Mouse (Mus musculus): ENCODE results near the gene Prss35. TPM values are rescaled to one million over a fixed set of nuclear protein-coding genes. Genes with fewer than 3 reads are reported as not detected.
A peak's percentile ranks its signal among the peaks of the same experiment; 100 is the strongest.

The Prss35 gene
- polyA plus RNA-seq, 1 experiment from 2014 or later = 16.4 TPM

DNA sequence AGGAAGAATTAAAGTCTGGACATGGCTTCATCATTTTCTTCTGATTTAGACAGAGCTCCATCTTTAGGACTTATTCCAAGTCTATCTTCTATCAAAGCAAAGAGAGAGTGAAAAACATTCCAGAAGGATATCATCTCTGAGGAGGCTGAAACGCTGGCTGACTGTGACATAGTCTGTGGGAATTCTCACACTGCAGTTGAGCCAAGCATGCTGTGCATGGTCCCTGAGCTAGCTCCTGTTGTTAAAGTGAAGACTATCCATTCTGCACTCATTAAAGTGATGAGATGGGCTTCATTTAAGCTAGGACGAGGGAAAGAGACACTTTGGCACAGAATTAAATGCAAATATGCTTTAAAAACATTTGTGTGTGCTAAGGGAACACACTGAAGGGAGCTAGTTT is 26.9 kb upstream of the Prss35 start:
- H3K27ac ChIP-seq = no peak overlapping the region
- H3K9me3 ChIP-seq = no peaks in the 10 kb centered on the region
- no peaks in the 10 kb centered on the region for H3K36me3 ChIP-seq
- no peak overlapping the region for H3K4me3 ChIP-seq (replicated peaks)
- WGBS = 31% methylated on average over 2 of the region's 2 CpGs
- no peaks in the 10 kb centered on the region for H3K4me1 ChIP-seq (replicated peaks)
- H3K27me3 ChIP-seq (replicated peaks) = no peaks in the 10 kb centered on the region
- no peak for ATAC-seq
- H3K9ac ChIP-seq = no peak overlapping the region
- no peak overlapping the region for H3K4me2 ChIP-seq (replicated peaks)

DNA sequence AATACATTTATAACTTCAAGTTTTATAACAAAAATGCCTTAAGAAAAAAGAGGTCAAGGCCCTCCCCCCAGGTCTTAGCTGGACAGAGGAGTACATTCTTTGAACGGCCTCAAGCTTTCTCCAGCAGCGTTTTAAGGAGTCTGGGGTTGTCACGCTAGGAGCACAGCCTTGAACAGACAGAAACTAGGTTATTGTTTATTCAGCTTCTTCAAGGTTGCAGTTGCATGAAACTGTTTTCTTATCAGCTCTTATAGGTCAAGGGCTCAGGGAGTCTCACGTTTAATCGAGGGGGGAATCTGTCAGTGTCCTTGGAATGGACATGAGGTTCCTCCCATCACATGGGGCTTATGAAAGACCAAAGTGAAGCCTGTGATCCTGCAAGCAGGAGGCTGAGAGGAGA is 26.3 kb upstream of the Prss35 start:
- Histone ChIP-seq H3K9ac (no peak overlapping the region), H3K4me3 (replicated peaks) (no peak overlapping the region), H3K27me3 (replicated peaks) (no peaks in the 10 kb centered on the region), H3K27ac (no peak overlapping the region), H3K36me3 (no peaks in the 10 kb centered on the region), H3K4me2 (replicated peaks) (no peak overlapping the region), H3K4me1 (replicated peaks) (no peaks in the 10 kb centered on the region), H3K9me3 (no peaks in the 10 kb centered on the region)
- WGBS = 40% methylated on average over 5 of the region's 5 CpGs
- no peak for ATAC-seq

DNA sequence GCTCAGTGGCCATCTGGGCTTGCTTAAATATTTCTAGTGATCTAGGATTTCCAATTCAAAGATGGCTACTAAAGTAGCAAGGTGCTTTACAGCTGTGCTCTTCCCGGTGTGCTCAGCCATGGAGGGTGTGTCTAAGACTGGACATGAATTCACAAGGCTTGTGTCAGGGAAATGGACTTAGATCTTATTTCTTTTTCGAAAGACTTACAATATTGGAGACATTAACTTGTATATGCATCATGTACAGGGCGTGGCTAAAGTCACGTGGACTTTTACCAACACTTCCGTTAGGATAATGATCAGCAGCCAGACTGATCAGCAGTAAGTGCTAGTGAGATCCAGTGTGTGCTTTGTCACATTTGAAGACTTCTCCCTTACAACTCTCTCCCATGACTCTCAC is 23.2 kb upstream of the Prss35 start:
- no peak overlapping the region for H3K4me3 ChIP-seq (replicated peaks)

DNA sequence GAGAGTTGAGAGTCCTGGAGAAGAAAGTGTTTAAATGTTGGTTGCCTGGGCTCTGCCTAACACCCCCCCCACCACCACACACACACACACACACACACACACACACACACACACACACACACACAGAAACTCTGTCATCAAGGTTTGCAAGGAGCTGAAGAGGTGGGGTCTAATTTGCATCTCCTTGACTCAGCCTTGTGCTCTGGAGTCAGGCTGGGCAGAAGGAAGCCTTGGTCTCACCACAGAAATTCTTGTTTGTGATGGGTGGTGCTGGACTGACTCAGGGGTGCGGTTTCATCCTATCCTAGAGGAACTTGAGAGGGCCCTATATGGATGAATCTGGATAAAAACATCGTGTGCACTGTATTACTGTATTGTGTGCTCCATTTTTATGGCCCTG is 22.7 kb upstream of the Prss35 start:
- Histone ChIP-seq H3K4me2 (replicated peaks) (no peak overlapping the region), H3K9ac (no peak overlapping the region), H3K4me1 (replicated peaks) (no peaks in the 10 kb centered on the region), H3K9me3 (no peaks in the 10 kb centered on the region), H3K4me3 (replicated peaks) (no peak overlapping the region), H3K27me3 (replicated peaks) (no peaks in the 10 kb centered on the region), H3K36me3 (no peaks in the 10 kb centered on the region), H3K27ac (no peak overlapping the region)
- 78% methylated on average over 2 of the region's 2 CpGs for WGBS
- no peak for ATAC-seq

More for the DNA sequence above, 23.2 kb upstream of the Prss35 start:
- Histone ChIP-seq H3K27ac (no peak overlapping the region), H3K4me2 (replicated peaks) (no peak overlapping the region), H3K4me1 (replicated peaks) (no peaks in the 10 kb centered on the region), H3K27me3 (replicated peaks) (no peaks in the 10 kb centered on the region), H3K9ac (no peak overlapping the region), H3K36me3 (no peaks in the 10 kb centered on the region), H3K9me3 (no peaks in the 10 kb centered on the region)
- WGBS = 86% methylated on average over 5 of the region's 5 CpGs
- peak; percentile 49; the same call in 1 of the 2 replicates for ATAC-seq

DNA sequence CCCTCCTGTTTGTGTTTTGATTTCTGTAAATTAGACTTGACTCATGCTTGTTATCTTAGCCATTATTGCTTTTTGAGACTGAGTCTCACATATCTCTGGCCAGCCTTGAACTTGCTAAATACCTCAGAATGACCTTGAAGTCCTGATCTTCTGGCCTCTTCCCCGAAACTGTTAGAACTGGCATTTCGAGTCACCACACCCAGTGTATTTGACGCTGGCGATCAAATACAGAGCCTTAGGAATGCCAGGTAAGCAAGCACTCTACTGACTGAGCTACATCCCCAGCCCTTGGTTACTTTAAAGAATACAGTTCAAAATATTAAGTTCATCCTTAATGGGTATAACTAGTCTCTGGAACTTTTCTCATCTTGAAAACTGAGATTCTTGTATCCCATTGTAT is 18.4 kb upstream of the Prss35 start:
- no peaks in the 10 kb centered on the region for H3K9me3 ChIP-seq
- H3K4me2 ChIP-seq (replicated peaks) = no peak overlapping the region
- no peaks in the 10 kb centered on the region for H3K4me1 ChIP-seq (replicated peaks)
- ATAC-seq = no peak
- H3K9ac ChIP-seq = no peak overlapping the region
- H3K36me3 ChIP-seq = no peaks in the 10 kb centered on the region
- WGBS = 78% methylated on average over 4 of the region's 4 CpGs
- no peaks in the 10 kb centered on the region for H3K27me3 ChIP-seq (replicated peaks)
- H3K4me3 ChIP-seq (replicated peaks) = no peak overlapping the region
- H3K27ac ChIP-seq = no peak overlapping the region

DNA sequence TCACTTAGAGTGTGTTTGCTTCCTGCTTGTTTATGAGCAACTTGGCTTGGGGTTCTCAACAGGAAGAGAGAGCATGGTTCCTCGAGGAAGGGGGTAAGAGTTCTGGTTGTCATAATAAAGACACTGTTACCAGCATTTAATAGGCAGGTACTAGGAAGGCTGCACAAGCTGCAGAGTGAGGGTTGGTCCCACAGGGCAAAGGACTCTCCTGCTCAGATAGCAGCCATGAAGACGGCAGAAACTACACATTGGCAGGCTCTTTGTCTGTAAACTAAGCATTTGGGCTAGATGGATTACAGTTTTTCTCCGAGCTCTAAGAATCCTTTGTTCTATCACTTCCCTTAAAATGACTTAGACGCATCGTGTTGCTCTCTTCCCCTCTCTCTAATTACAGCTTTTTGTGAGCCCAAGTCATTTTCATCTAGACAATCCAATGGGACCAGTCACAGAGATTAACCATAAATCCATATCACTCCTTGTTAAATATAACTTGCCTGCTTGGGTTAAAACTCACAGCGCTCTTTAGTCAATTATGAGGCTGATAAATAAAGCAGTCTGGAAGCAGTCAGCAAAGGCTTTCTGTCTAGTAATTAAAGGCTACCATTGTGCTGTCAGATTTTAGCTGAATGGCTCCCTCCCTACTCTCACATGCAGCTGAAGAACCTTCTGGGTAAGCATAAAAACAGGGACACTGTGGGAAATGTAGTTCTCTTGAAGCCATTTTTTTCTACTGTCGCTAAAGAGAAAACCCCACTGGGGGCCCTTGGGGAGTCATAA is 17.7 kb upstream of the Prss35 start:
- Histone ChIP-seq H3K27me3 (replicated peaks) (no peaks in the 10 kb centered on the region), H3K9ac (no peak overlapping the region), H3K4me3 (replicated peaks) (no peak overlapping the region), H3K36me3 (no peaks in the 10 kb centered on the region), H3K4me1 (replicated peaks) (no peaks in the 10 kb centered on the region), H3K9me3 (no peaks in the 10 kb centered on the region), H3K27ac (no peak overlapping the region), H3K4me2 (replicated peaks) (no peak overlapping the region)
- peak; percentile 24; the same call in 1 of the 2 replicates for ATAC-seq
- WGBS = 50% methylated on average over 7 of the region's 7 CpGs

DNA sequence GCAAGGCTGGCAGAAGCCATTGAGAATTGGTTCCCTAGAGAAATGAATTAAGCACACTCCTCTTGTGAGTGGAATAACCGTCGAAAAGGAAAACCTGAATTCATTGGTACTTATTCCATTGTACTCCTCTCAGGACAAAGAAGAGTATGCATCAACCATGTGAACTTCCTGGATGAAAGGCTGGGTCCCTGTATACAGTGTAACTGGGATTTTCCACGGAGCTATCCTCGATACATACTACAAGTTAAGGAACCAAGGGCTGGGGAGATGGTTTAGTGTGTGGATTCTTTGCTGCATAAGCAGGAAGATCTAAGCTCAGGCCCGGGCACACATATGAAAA is 17.1 kb upstream of the Prss35 start:
- H3K4me2 ChIP-seq (replicated peaks) = no peak overlapping the region
- ATAC-seq = no peak
- H3K27me3 ChIP-seq (replicated peaks) = no peaks in the 10 kb centered on the region
- H3K36me3 ChIP-seq = no peaks in the 10 kb centered on the region
- H3K4me1 ChIP-seq (replicated peaks) = no peaks in the 10 kb centered on the region
- 90% methylated on average over 5 of the region's 5 CpGs for WGBS
- H3K27ac ChIP-seq = no peak overlapping the region
- H3K4me3 ChIP-seq (replicated peaks) = no peak overlapping the region
- no peaks in the 10 kb centered on the region for H3K9me3 ChIP-seq
- no peak overlapping the region for H3K9ac ChIP-seq

DNA sequence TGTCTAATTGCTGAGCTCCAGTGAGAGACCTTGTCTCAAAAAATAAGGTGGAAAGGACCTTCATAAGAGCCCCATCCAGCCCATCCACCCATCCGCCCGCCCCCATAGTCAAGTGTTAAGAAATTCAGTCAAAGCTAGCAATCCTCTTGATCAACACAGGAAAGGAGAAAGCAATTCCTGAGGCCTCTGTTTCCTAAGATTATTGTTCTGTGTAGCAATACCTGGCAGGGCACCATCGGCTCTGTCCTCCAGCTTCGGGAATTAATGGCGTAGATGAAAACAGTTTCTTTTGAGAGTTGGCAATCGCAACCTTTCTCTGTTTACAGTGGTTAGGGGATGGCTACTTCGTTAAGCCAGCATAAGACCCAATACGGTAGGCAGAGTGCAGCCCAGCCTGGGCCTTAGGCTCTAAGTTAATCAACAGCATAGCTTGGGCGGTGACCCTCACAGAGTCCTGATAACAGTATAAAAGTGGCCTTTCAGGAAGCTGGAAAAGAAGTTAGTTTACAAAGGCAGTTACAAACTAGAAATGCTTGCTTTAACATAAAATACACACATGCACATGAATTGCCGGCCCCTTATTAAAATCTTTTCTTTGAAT is 15.1 kb upstream of the Prss35 start:
- Histone ChIP-seq H3K9ac (no peak overlapping the region), H3K36me3 (no peaks in the 10 kb centered on the region), H3K9me3 (no peaks in the 10 kb centered on the region), H3K27ac (no peak overlapping the region), H3K4me1 (replicated peaks) (no peaks in the 10 kb centered on the region), H3K27me3 (replicated peaks) (no peaks in the 10 kb centered on the region), H3K4me3 (replicated peaks) (no peak overlapping the region), H3K4me2 (replicated peaks) (no peak overlapping the region)
- peak; percentile 86 for ATAC-seq
- 70% methylated on average over 10 of the region's 10 CpGs for WGBS

DNA sequence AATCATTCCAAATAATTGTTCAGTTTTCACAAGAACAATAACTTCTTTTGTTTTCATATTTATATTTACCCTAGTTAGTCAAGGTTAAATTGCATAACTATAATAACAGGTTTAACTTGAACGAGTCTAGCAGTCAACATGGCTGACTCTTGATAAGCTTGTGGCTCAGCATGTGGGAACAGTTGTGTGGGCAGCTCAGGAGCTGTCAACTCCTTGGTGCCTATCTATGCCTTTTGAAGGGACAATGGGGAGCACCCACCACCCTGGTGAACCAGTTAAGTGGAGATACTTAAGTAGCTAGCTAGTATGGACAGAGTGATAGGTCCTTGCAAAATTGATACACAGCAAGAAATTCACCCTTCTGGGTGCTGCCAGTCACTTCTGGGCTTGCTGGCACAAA is 14.4 kb upstream of the Prss35 start:
- 63% methylated on average over 1 of the region's 1 CpGs for WGBS
- no peaks in the 10 kb centered on the region for H3K36me3 ChIP-seq
- no peak for ATAC-seq

DNA sequence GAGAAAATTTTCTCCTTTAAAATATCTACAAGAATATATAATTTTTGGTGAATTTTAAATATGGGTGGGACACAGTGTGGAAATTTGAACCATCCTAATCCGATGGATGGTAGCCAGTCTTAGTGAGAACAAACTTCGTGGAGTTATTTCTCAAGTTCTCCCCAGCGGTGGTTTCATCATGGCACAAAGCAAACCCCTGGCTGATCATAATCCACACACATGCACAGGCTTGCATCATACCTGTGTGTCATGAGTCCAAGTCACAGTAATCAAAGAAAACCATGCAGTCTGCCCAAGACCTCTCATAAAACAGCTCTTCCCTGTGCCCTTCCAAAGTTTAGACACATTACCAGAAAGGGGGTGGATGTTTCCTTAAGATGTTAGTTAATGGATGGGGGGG is 13.6 kb upstream of the Prss35 start:
- no peaks in the 10 kb centered on the region for H3K4me1 ChIP-seq (replicated peaks)
- H3K27ac ChIP-seq = no peak overlapping the region
- no peak overlapping the region for H3K4me3 ChIP-seq (replicated peaks)
- no peak overlapping the region for H3K9ac ChIP-seq
- no peaks in the 10 kb centered on the region for H3K9me3 ChIP-seq
- ATAC-seq = no peak
- H3K4me2 ChIP-seq (replicated peaks) = no peak overlapping the region
- H3K36me3 ChIP-seq = no peaks in the 10 kb centered on the region
- H3K27me3 ChIP-seq (replicated peaks) = no peaks in the 10 kb centered on the region
- WGBS = over 99% methylated on average over 3 of the region's 3 CpGs

More for the DNA sequence above, 14.4 kb upstream of the Prss35 start:
- Histone ChIP-seq H3K27me3 (replicated peaks) (no peaks in the 10 kb centered on the region), H3K27ac (no peak overlapping the region), H3K9ac (no peak overlapping the region), H3K4me2 (replicated peaks) (no peak overlapping the region), H3K4me3 (replicated peaks) (no peak overlapping the region), H3K4me1 (replicated peaks) (no peaks in the 10 kb centered on the region), H3K9me3 (no peaks in the 10 kb centered on the region)

DNA sequence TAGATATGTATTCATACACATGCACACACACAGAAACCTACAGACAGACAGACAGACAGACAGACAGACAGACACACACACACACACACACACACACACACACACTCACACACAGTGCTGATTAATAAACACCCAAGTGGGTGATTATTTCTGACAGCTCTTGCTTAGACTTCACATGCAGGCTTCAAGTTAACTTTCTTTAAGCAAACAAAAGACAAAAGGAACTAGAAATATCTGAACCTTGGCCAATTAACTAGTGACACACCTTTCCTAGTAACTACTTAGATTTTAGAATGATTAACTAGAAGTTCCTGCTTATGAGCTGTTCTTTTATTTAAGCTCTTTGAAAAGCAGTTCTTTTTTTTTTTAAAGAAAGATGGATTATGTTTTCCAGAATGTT is 9.1 kb upstream of the Prss35 start:
- H3K9ac ChIP-seq = no peak overlapping the region
- no peaks in the 10 kb centered on the region for H3K9me3 ChIP-seq
- H3K4me1 ChIP-seq (replicated peaks) = no peaks in the 10 kb centered on the region
- ATAC-seq = peak; percentile 48; the same call in 1 of the 2 replicates
- H3K27ac ChIP-seq = no peak overlapping the region
- H3K36me3 ChIP-seq = no peaks in the 10 kb centered on the region
- H3K4me2 ChIP-seq (replicated peaks) = no peak overlapping the region
- H3K4me3 ChIP-seq (replicated peaks) = no peak overlapping the region
- no peaks in the 10 kb centered on the region for H3K27me3 ChIP-seq (replicated peaks)

DNA sequence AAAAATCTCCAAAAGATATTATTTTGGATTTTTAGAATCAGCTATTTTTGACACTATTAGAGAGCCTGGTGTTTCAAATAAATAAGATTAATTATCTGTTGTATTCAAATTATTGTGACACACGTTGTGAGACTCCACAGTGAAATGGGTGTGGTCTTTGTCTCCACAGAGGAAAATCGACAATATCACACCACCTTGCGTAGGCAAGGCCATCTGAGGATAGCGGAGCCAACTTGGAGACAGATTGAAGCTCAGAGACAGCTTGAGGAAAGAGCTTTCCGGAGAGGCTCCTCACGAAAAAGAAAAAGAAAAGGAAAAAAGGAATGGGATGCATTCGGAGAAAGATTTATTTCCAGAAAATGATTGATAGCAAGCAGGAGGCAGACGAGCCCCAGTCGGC is 8.7 kb upstream of the Prss35 start:
- WGBS = 56% methylated on average over 9 of the region's 9 CpGs

DNA sequence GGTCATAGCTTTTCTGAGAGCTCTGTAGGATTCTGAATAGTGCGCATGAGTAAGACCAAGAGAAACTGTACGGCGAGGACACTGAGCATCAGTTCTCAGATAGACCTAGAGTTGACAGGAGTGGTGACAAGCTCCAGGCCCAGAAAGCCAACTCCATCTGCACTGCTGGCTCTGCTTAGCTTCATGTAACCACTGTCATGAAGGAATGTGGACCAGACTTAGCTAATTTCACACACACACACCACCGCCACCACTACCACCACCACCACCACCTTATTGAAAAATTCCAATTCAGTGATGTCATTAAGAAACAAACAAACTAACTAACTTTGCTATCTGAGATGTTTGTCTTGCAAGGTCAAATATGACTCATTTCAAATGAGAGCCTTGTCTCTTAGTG is 6.5 kb upstream of the Prss35 start:
- Histone ChIP-seq H3K4me2 (replicated peaks) (no peak overlapping the region), H3K4me3 (replicated peaks) (no peak overlapping the region), H3K9ac (no peak overlapping the region), H3K4me1 (replicated peaks) (no peaks in the 10 kb centered on the region), H3K27me3 (replicated peaks) (no peaks in the 10 kb centered on the region), H3K27ac (no peak overlapping the region), H3K36me3 (no peaks in the 10 kb centered on the region), H3K9me3 (no peaks in the 10 kb centered on the region)
- WGBS = 70% methylated on average over 4 of the region's 4 CpGs
- ATAC-seq = no peak

More for the DNA sequence above, 8.7 kb upstream of the Prss35 start:
- Histone ChIP-seq H3K9ac (no peak overlapping the region), H3K9me3 (no peaks in the 10 kb centered on the region), H3K36me3 (no peaks in the 10 kb centered on the region), H3K27me3 (replicated peaks) (no peaks in the 10 kb centered on the region), H3K4me2 (replicated peaks) (no peak overlapping the region), H3K4me1 (replicated peaks) (no peaks in the 10 kb centered on the region), H3K27ac (no peak overlapping the region), H3K4me3 (replicated peaks) (no peak overlapping the region)
- ATAC-seq = peak; percentile 57; the same call in 1 of the 2 replicates

Data from intestine, embryonic 15.5 days (tissue).